Mouse (Mus musculus): ENCODE measurements around the gene Srpk1. TPM values are rescaled to one million over a fixed set of nuclear protein-coding genes. Genes with fewer than 3 reads are reported as not detected.

Srpk1 gene
- polyA plus RNA-seq, 1 experiment from 2014 or later = 124 TPM

GRCm38 (mm10) chr17:28580396-28580795, 42.1 kb downstream of the Srpk1 start:
- ATAC-seq (ENCODE audit: insufficient number of reproducible peaks, low FRiP score, low TSS enrichment, low read depth) (no peak), DNase-seq (ENCODE audit: low spot score) (peak; percentile 93)
- Histone ChIP-seq H3K4me1 (ENCODE audit: control insufficient read depth, insufficient read depth, low read length) (0 out of 2 replicates have a peak, but pooled peaks cover 3% of the 10 kb centered on the region), H3K27ac (replicated peaks; ENCODE audit: low read depth, low read length) (no peak overlapping the region), H3K4me2 (ENCODE audit: low read depth, severe bottlenecking) (no peak overlapping the region), H3K36me3 (ENCODE audit: control insufficient read depth, insufficient read depth, low read length) (no peaks in the 10 kb centered on the region), H3K9me3 (ENCODE audit: control insufficient read depth, low read length) (no peaks in the 10 kb centered on the region), H3K4me3 (ENCODE audit: low read depth, low read length) (no peak overlapping the region), H3K9ac (ENCODE audit: low read length) (no peak overlapping the region), H3K27me3 (ENCODE audit: control insufficient read depth, insufficient read depth, low read length) (no peaks in the 10 kb centered on the region)
- 2% methylated on average over 9 of the region's 9 CpGs for WGBS

GRCm38 (mm10) chr17:28575244-28576125, 47.0 kb downstream of the Srpk1 start, which contains the start of gene Lhfpl5:
Gene Lhfpl5 (plus strand): TSS chr17:28575641.
- Histone ChIP-seq H3K27me3 (ENCODE audit: control insufficient read depth, insufficient read depth, low read length) (no peaks in the 10 kb centered on the region), H3K9ac (ENCODE audit: low read length) (no peak within 1 kb of the TSS), H3K4me3 (ENCODE audit: low read depth, low read length) (0 out of 2 replicates have a peak within 1 kb of the TSS, but pooled peaks have one; percentile 12), H3K36me3 (ENCODE audit: control insufficient read depth, insufficient read depth, low read length) (no peaks in the 10 kb centered on the region), H3K4me1 (ENCODE audit: control insufficient read depth, insufficient read depth, low read length) (0 out of 2 replicates have a peak, but pooled peaks cover 3% of the 10 kb centered on the region), H3K27ac (replicated peaks; ENCODE audit: low read depth, low read length) (no peak within 1 kb of the TSS), H3K9me3 (ENCODE audit: control insufficient read depth, low read length) (no peaks in the 10 kb centered on the region), H3K4me2 (ENCODE audit: low read depth, severe bottlenecking) (peak within 1 kb of the TSS; percentile 41)
- DNase-seq (ENCODE audit: low spot score) = peak; percentile 87
- no peak; the same call in 1 of the 2 replicates for ATAC-seq (ENCODE audit: insufficient number of reproducible peaks, low FRiP score, low TSS enrichment, low read depth)
- WGBS = 16% methylated on average over 48 of the region's 50 CpGs

- DNase-seq (ENCODE audit: low spot score) (no peak), ATAC-seq (ENCODE audit: insufficient number of reproducible peaks, low FRiP score, low TSS enrichment, low read depth) (no peak)
- Histone ChIP-seq H3K9me3 (ENCODE audit: control insufficient read depth, low read length) (no peaks in the 10 kb centered on the region), H3K27me3 (ENCODE audit: control insufficient read depth, insufficient read depth, low read length) (no peaks in the 10 kb centered on the region), H3K4me2 (ENCODE audit: low read depth, severe bottlenecking) (no peak overlapping the region), H3K4me1 (ENCODE audit: control insufficient read depth, insufficient read depth, low read length) (0 out of 2 replicates have a peak, but pooled peaks cover 3% of the 10 kb centered on the region), H3K9ac (ENCODE audit: low read length) (no peak overlapping the region), H3K4me3 (ENCODE audit: low read depth, low read length) (no peak overlapping the region), H3K27ac (replicated peaks; ENCODE audit: low read depth, low read length) (no peak overlapping the region), H3K36me3 (ENCODE audit: control insufficient read depth, insufficient read depth, low read length) (no peaks in the 10 kb centered on the region)
- WGBS = 85% methylated on average over 6 of the region's 6 CpGs
Observed at GRCm38 (mm10) chr17:28572941-28573340, 49.6 kb downstream of the Srpk1 start.

GRCm38 (mm10) chr17:28572521-28572920, 50.0 kb downstream of the Srpk1 start:
- no peak for ATAC-seq (ENCODE audit: insufficient number of reproducible peaks, low FRiP score, low TSS enrichment, low read depth)
- Histone ChIP-seq H3K27me3 (ENCODE audit: control insufficient read depth, insufficient read depth, low read length) (no peaks in the 10 kb centered on the region), H3K27ac (replicated peaks; ENCODE audit: low read depth, low read length) (no peak overlapping the region), H3K9me3 (ENCODE audit: control insufficient read depth, low read length) (no peaks in the 10 kb centered on the region), H3K9ac (ENCODE audit: low read length) (no peak overlapping the region), H3K4me1 (ENCODE audit: control insufficient read depth, insufficient read depth, low read length) (0 out of 2 replicates have a peak, but pooled peaks cover 3% of the 10 kb centered on the region), H3K4me3 (ENCODE audit: low read depth, low read length) (no peak overlapping the region), H3K36me3 (ENCODE audit: control insufficient read depth, insufficient read depth, low read length) (no peaks in the 10 kb centered on the region), H3K4me2 (ENCODE audit: low read depth, severe bottlenecking) (no peak overlapping the region)
- no peak for DNase-seq (ENCODE audit: low spot score)
- WGBS = 80% methylated on average over 7 of the region's 7 CpGs

- WGBS = 77% methylated on average over 3 of the region's 3 CpGs
- Histone ChIP-seq H3K36me3 (ENCODE audit: control insufficient read depth, insufficient read depth, low read length) (no peaks in the 10 kb centered on the region), H3K4me1 (ENCODE audit: control insufficient read depth, insufficient read depth, low read length) (0 out of 2 replicates have a peak, but pooled peaks cover 3% of the 10 kb centered on the region), H3K27ac (replicated peaks; ENCODE audit: low read depth, low read length) (no peak overlapping the region), H3K4me3 (ENCODE audit: low read depth, low read length) (no peak overlapping the region), H3K27me3 (ENCODE audit: control insufficient read depth, insufficient read depth, low read length) (no peaks in the 10 kb centered on the region), H3K4me2 (ENCODE audit: low read depth, severe bottlenecking) (no peak overlapping the region), H3K9me3 (ENCODE audit: control insufficient read depth, low read length) (no peaks in the 10 kb centered on the region), H3K9ac (ENCODE audit: low read length) (no peak overlapping the region)
- DNase-seq (ENCODE audit: low spot score) (no peak), ATAC-seq (ENCODE audit: insufficient number of reproducible peaks, low FRiP score, low TSS enrichment, low read depth) (no peak)
Observed at GRCm38 (mm10) chr17:28571868-28572267, 50.6 kb downstream of the Srpk1 start.

GRCm38 (mm10) chr17:28567541-28567940, 55.0 kb downstream of the Srpk1 start:
- Histone ChIP-seq H3K4me2 (ENCODE audit: low read depth, severe bottlenecking) (no peak overlapping the region), H3K4me1 (ENCODE audit: control insufficient read depth, insufficient read depth, low read length) (no peaks in the 10 kb centered on the region), H3K9me3 (ENCODE audit: control insufficient read depth, low read length) (no peaks in the 10 kb centered on the region), H3K9ac (ENCODE audit: low read length) (no peak overlapping the region), H3K27me3 (ENCODE audit: control insufficient read depth, insufficient read depth, low read length) (no peaks in the 10 kb centered on the region), H3K27ac (replicated peaks; ENCODE audit: low read depth, low read length) (no peak overlapping the region), H3K36me3 (ENCODE audit: control insufficient read depth, insufficient read depth, low read length) (no peaks in the 10 kb centered on the region), H3K4me3 (ENCODE audit: low read depth, low read length) (no peak overlapping the region)
- no peak for DNase-seq (ENCODE audit: low spot score)
- 50% methylated on average over 3 of the region's 3 CpGs for WGBS
- ATAC-seq (ENCODE audit: insufficient number of reproducible peaks, low FRiP score, low TSS enrichment, low read depth) = no peak

GRCm38 (mm10) chr17:28565181-28565580, 57.3 kb downstream of the Srpk1 start:
- no peak overlapping the region for H3K4me2 ChIP-seq (ENCODE audit: low read depth, severe bottlenecking)
- H3K4me1 ChIP-seq (ENCODE audit: control insufficient read depth, insufficient read depth, low read length) = peaks cover 8% of the 10 kb centered on the region
- no peak overlapping the region for H3K27ac ChIP-seq (replicated peaks; ENCODE audit: low read depth, low read length)
- DNase-seq (ENCODE audit: low spot score) (no peak), ATAC-seq (ENCODE audit: insufficient number of reproducible peaks, low FRiP score, low TSS enrichment, low read depth) (no peak)
- no peak overlapping the region for H3K9ac ChIP-seq (ENCODE audit: low read length)
- no peak overlapping the region for H3K4me3 ChIP-seq (ENCODE audit: low read depth, low read length)
- no peaks in the 10 kb centered on the region for H3K27me3 ChIP-seq (ENCODE audit: control insufficient read depth, insufficient read depth, low read length)
- H3K36me3 ChIP-seq (ENCODE audit: control insufficient read depth, insufficient read depth, low read length) = no peaks in the 10 kb centered on the region
- H3K9me3 ChIP-seq (ENCODE audit: control insufficient read depth, low read length) = no peaks in the 10 kb centered on the region

- ATAC-seq (ENCODE audit: insufficient number of reproducible peaks, low FRiP score, low TSS enrichment, low read depth) (no peak), DNase-seq (ENCODE audit: low spot score) (no peak)
- H3K4me1 ChIP-seq (ENCODE audit: control insufficient read depth, insufficient read depth, low read length) = peaks cover 14% of the 10 kb centered on the region
- H3K36me3 ChIP-seq (ENCODE audit: control insufficient read depth, insufficient read depth, low read length) = no peaks in the 10 kb centered on the region
- H3K4me3 ChIP-seq (ENCODE audit: low read depth, low read length) = no peak overlapping the region
- no peaks in the 10 kb centered on the region for H3K9me3 ChIP-seq (ENCODE audit: control insufficient read depth, low read length)
- H3K27me3 ChIP-seq (ENCODE audit: control insufficient read depth, insufficient read depth, low read length) = no peaks in the 10 kb centered on the region
- H3K9ac ChIP-seq (ENCODE audit: low read length) = no peak overlapping the region
- no peak overlapping the region for H3K4me2 ChIP-seq (ENCODE audit: low read depth, severe bottlenecking)
- WGBS = 63% methylated on average over 7 of the region's 7 CpGs
- no peak overlapping the region for H3K27ac ChIP-seq (replicated peaks; ENCODE audit: low read depth, low read length)
Observed at GRCm38 (mm10) chr17:28561613-28562012, 60.9 kb downstream of the Srpk1 start.
